Mouse (Mus musculus) forebrain, postnatal 0 days (tissue): ENCODE measurements around the gene 1700067K01Rik. TPM values are rescaled to one million over a fixed set of nuclear protein-coding genes. Genes with fewer than 3 reads are reported as not detected.
"Not testable (repeated sequence)": the region's sequence is repeated elsewhere in the genome, so short reads cannot be mapped to it uniquely, and the experiment has no call there.

Experiments used
- ATAC-seq: fragments of 200-750 bp; cut with Nextera tagmentation; 2 replicates; pipeline ENCODE4 v1.8.0; 2017; ENCODE audit warnings: mild to moderate bottlenecking, moderate library complexity
- DNase-seq: peaks from one replicate; pipeline ENCODE4 v3.0.0-alpha.2; 2015
- H3K27ac ChIP-seq: fragments of 300-500 bp; sonication (generic); 2 replicates; pipeline ENCODE4 v1.5.1; 2014; ENCODE audit warnings: low read depth, mild to moderate bottlenecking, antibody characterized with exemption, low read length, moderate library complexity, mixed read lengths
- H3K27me3 ChIP-seq: fragments of 300-500 bp; sonication (generic); 2 replicates; pipeline ENCODE4 v1.6.1; 2014; ENCODE audit warnings: mild to moderate bottlenecking, low read length, mixed read lengths; ENCODE audit not compliant: insufficient read depth
- H3K36me3 ChIP-seq: fragments of 300-500 bp; sonication (generic); 2 replicates; pipeline ENCODE4 v1.6.1; 2014; ENCODE audit warnings: mild to moderate bottlenecking, moderate library complexity; ENCODE audit not compliant: insufficient read depth
- H3K4me1 ChIP-seq: fragments of 300-500 bp; sonication (generic); 2 replicates; pipeline ENCODE4 v1.6.1; 2014; ENCODE audit warnings: antibody characterized with exemption; ENCODE audit not compliant: insufficient read depth
- H3K4me2 ChIP-seq: fragments of 300-500 bp; sonication (generic); 2 replicates; pipeline ENCODE4 v1.6.1; 2014; ENCODE audit warnings: low read depth, mild to moderate bottlenecking, moderate library complexity
- H3K4me3 ChIP-seq: fragments of 300-500 bp; sonication (generic); 2 replicates; pipeline ENCODE4 v1.5.1; 2014; ENCODE audit warnings: low read depth, low read length, mixed read lengths
- H3K9ac ChIP-seq: fragments of 300-500 bp; sonication (generic); 2 replicates; pipeline ENCODE4 v1.6.1; 2014; ENCODE audit warnings: mild to moderate bottlenecking
- H3K9me3 ChIP-seq: fragments of 300-500 bp; sonication (generic); 2 replicates; pipeline ENCODE4 v1.6.1; 2016; ENCODE audit warnings: low read length
- CTCF ChIP-seq: sonication (generic); IDR thresholded peaks from 2 replicates; pipeline ENCODE4 v1.5.1; 2016; ENCODE audit warnings: antibody characterized with exemption, control low read depth, low read depth
- WGBS: fragments of 180-500 bp; shearing (Covaris S2); extraction: QIAGEN DNeasy Blood & Tissue Kit; methylation state at CpG from one replicate; pipeline ENCODE4 v1.1.7; 2014; 5-methylcytosine and 5-hydroxymethylcytosine counted together
- polyA plus RNA-seq: library from polyadenylated mRNA; unstranded; fragments of >200 nt; fragmentation: Nextera tagmentation; extraction: Ambion mirVana; gene quantifications from 2 replicates; pipeline ENCODE4 v1.2.1, GENCODE M21; 2015
- total RNA-seq: library from RNA; depleted of rRNA; stranded (reverse); fragments of >200 nt; gene quantifications from 2 replicates; pipeline ENCODE4 v1.2.3, GENCODE M21; 2014

Gene 1700067K01Rik
- total and polyA plus RNA-seq, 2 experiments from 2014 or later, result 0.81 to 0.86 TPM

- ATAC-seq (no peak), DNase-seq (no peak)
- 70% methylated on average over 6 of the region's 6 CpGs for WGBS
- Histone ChIP-seq H3K27me3 (no peaks in the 10 kb centered on the region), H3K4me2 (peak overlapping the region; percentile 96), H3K27ac (no peak overlapping the region), H3K4me3 (peak overlapping the region; percentile 61), H3K9me3 (no peaks in the 10 kb centered on the region), H3K4me1 (peaks cover 15% of the 10 kb centered on the region), H3K9ac (peak overlapping the region; percentile 60), H3K36me3 (peaks cover 17% of the 10 kb centered on the region; the same call in 1 of the 2 replicates)
- TF ChIP-seq CTCF, result no peak
Measured at GRCm38 (mm10) chr8:84003612-84004246, 2.4 kb downstream of the 1700067K01Rik start.

GRCm38 (mm10) chr8:84004533-84005201 lies 3.4 kb downstream of the 1700067K01Rik start:
- ATAC-seq, result peak; percentile 93
- 2% methylated on average over 30 of the region's 30 CpGs for WGBS
- no peaks in the 10 kb centered on the region for H3K27me3 ChIP-seq
- 0 out of 2 replicates have a peak, but pooled peaks have one; percentile 12 for TF ChIP-seq CTCF
- peak overlapping the region; percentile 57 for H3K27ac ChIP-seq
- peak overlapping the region; percentile 96 for H3K4me2 ChIP-seq
- peak; percentile 95 for DNase-seq
- H3K9me3 ChIP-seq, result no peaks in the 10 kb centered on the region
- H3K9ac ChIP-seq, result peak overlapping the region; percentile 60
- peaks cover 8% of the 10 kb centered on the region; the same call in 1 of the 2 replicates for H3K4me1 ChIP-seq
- peaks cover 14% of the 10 kb centered on the region; the same call in 1 of the 2 replicates for H3K36me3 ChIP-seq
- peak overlapping the region; percentile 61 for H3K4me3 ChIP-seq

GRCm38 (mm10) chr8:84005502-84005901 lies 4.2 kb downstream of the 1700067K01Rik start:
- H3K9ac ChIP-seq, H3K36me3 ChIP-seq, ATAC-seq, H3K27me3 ChIP-seq, DNase-seq, H3K9me3 ChIP-seq, H3K4me3 ChIP-seq, H3K4me2 ChIP-seq, H3K4me1 ChIP-seq, H3K27ac ChIP-seq: not testable (repeated sequence)
- 93% methylated on average over 7 of the region's 7 CpGs for WGBS

- Histone ChIP-seq H3K4me2 (no peak overlapping the region), H3K27me3 (peaks cover 15% of the 10 kb centered on the region), H3K27ac (no peak overlapping the region), H3K36me3 (no peaks in the 10 kb centered on the region), H3K4me1 (peaks cover 20% of the 10 kb centered on the region), H3K9ac (no peak overlapping the region), H3K9me3 (no peaks in the 10 kb centered on the region), H3K4me3 (no peak overlapping the region)
- 29% methylated on average over 7 of the region's 7 CpGs for WGBS
- no peak for DNase-seq
- no peak for ATAC-seq
- peak; percentile 40 for TF ChIP-seq CTCF
Measured at GRCm38 (mm10) chr8:84008362-84008761, 7.1 kb downstream of the 1700067K01Rik start.

- peak; percentile 48; the same call in 1 of the 2 replicates for ATAC-seq
- H3K4me3 ChIP-seq, result no peak overlapping the region
- peak; percentile 84 for DNase-seq
- no peaks in the 10 kb centered on the region for H3K36me3 ChIP-seq
- H3K27ac ChIP-seq, result no peak overlapping the region
- H3K27me3 ChIP-seq, result peaks cover 15% of the 10 kb centered on the region
- peaks cover 12% of the 10 kb centered on the region; the same call in 1 of the 2 replicates for H3K4me1 ChIP-seq
- H3K9ac ChIP-seq, result no peak overlapping the region
- peak; percentile 92 for TF ChIP-seq CTCF
- H3K4me2 ChIP-seq, result peak overlapping the region; percentile 16
- WGBS, result 2% methylated on average over 11 of the region's 11 CpGs
- no peaks in the 10 kb centered on the region for H3K9me3 ChIP-seq
Measured at GRCm38 (mm10) chr8:84009876-84010275, 8.6 kb downstream of the 1700067K01Rik start.

- peak; percentile 76 for TF ChIP-seq CTCF
- ATAC-seq (peak; percentile 80), DNase-seq (peak; percentile 81)
- H3K4me3 ChIP-seq, result peak overlapping the region; percentile 57
- WGBS, result 2% methylated on average over 82 of the region's 83 CpGs
- peak overlapping the region; percentile 97 for H3K4me2 ChIP-seq
- H3K27ac ChIP-seq, result no peak overlapping the region
- H3K36me3 ChIP-seq, result no peaks in the 10 kb centered on the region
- no peaks in the 10 kb centered on the region for H3K9me3 ChIP-seq
- peaks cover 15% of the 10 kb centered on the region for H3K27me3 ChIP-seq
- peak overlapping the region; percentile 47 for H3K9ac ChIP-seq
- H3K4me1 ChIP-seq, result peaks cover 12% of the 10 kb centered on the region; the same call in 1 of the 2 replicates
Measured at GRCm38 (mm10) chr8:84010625-84011611, 9.6 kb downstream of the 1700067K01Rik start.
